Mouse (Mus musculus): ENCODE results near the gene Tdrd7.

GRCm38 (mm10) chr4:46061259-46061962, 96.3 kb downstream of the Tdrd7 start:
- no peak for TF ChIP-seq POLR2A (IDR thresholded peaks at IDR 0.05; ENCODE audit: insufficient read depth, low read depth, low read length)
- no peak for TF ChIP-seq CTCF (IDR thresholded peaks at IDR 0.05)

All from heart, adult 2 months (tissue).